Mouse (Mus musculus): ENCODE data around the gene Cd70.

Cd70 gene

DNA sequence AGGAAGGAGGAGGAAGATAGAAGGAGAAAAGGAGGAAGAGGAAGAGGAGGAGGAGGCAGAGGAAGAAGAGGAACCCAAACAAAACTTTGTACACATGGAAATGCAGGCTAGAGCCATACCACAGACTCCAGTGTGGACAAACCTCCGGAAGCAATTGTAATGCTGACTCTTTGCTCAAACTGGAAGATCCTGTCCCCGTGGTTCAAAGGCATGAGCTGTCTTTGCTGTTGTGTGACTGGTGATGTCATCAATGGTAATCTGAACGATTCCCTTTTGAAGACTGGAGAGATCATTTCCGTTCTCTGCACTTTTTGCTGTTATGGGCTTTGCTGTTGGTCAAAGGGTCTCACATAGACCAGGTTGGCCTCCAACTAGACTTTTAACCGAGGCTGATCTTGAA lies 51.3 kb downstream of the Cd70 start:
- DNase-seq (ENCODE audit: low spot score): no peak

- DNase-seq (ENCODE audit: low spot score): peak; percentile 80
Observed at GRCm38 (mm10) chr17:57096623-57096920, 53.0 kb downstream of the Cd70 start.

Measured in ovary, postnatal 36 days (tissue).